Mouse (Mus musculus): ENCODE measurements around the gene Zkscan5. TPM values are rescaled to one million over a fixed set of nuclear protein-coding genes. Genes with fewer than 3 reads are reported as not detected.

Zkscan5 gene
- polyA plus RNA-seq, 1 experiment from 2014 or later = 17.2 TPM

DNA sequence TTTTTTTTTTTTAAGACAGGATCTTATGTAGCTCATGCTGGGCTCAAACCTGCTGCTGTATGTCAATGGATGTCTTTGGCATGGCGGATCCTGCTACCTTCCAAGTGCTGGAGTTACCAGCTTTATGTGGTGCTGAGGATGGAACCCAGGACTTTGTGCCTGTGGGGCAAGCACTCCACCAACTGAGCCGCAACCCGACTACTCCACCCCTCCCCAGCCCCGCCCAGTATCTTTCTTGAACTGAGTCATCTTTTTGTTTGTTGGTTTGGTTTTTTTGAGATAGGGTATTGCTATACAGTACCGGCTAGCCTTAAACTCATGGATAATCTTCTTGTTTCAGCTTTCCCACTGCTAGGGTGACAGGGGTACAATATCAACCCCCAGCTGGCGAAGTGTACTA lies 14.9 kb upstream of the Zkscan5 start:
- peaks cover 8% of the 10 kb centered on the region; the same call in 1 of the 2 replicates for H3K4me1 ChIP-seq (replicated peaks; ENCODE audit: control insufficient read depth, insufficient read depth, low read length)
- no peaks in the 10 kb centered on the region for H3K27me3 ChIP-seq (ENCODE audit: control insufficient read depth, insufficient read depth, low read length)
- no peaks in the 10 kb centered on the region for H3K9me3 ChIP-seq (ENCODE audit: control insufficient read depth, low read length)
- H3K4me2 ChIP-seq (ENCODE audit: low read depth, low read length, severe bottlenecking) = no peak overlapping the region
- no peak overlapping the region for H3K27ac ChIP-seq (ENCODE audit: low read depth, low read length)
- no peak overlapping the region for H3K4me3 ChIP-seq (ENCODE audit: low read depth, low read length)
- WGBS = 94% methylated on average over 6 of the region's 6 CpGs
- H3K36me3 ChIP-seq (ENCODE audit: control insufficient read depth, insufficient read depth, low read length) = peaks cover 8% of the 10 kb centered on the region
- H3K9ac ChIP-seq (ENCODE audit: low read length) = no peak overlapping the region
- no peak for DNase-seq (ENCODE audit: low spot score)
- no peak for ATAC-seq (replicated peaks; ENCODE audit: low FRiP score)

DNA sequence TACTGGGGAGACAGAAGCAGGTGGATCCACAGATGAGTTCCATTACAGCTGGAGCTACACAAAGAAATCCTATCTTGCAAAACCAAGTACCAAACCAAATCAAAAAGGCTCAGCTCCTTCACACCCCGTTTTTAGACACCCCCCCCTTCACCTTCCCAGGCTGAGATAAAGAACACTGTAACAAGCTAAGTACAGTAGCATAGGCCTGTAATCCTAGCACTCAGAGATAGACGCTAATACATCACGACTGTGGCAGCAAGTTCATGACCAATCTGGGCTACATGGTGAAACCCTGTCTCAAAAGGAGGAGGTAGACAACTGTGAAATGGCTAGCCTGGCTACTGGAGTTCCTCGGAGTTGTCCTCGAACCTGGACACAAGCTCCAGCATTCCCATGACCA lies 14.0 kb upstream of the Zkscan5 start:
- DNase-seq (ENCODE audit: low spot score) = no peak
- WGBS = 62% methylated on average over 5 of the region's 5 CpGs
- H3K27me3 ChIP-seq (ENCODE audit: control insufficient read depth, insufficient read depth, low read length) = no peaks in the 10 kb centered on the region
- peaks cover 5% of the 10 kb centered on the region for H3K36me3 ChIP-seq (ENCODE audit: control insufficient read depth, insufficient read depth, low read length)
- ATAC-seq (replicated peaks; ENCODE audit: low FRiP score) = no peak
- peak overlapping the region; percentile 95 for H3K9ac ChIP-seq (ENCODE audit: low read length)
- no peak overlapping the region for H3K27ac ChIP-seq (ENCODE audit: low read depth, low read length)
- H3K4me2 ChIP-seq (ENCODE audit: low read depth, low read length, severe bottlenecking) = peak overlapping the region; percentile 81
- no peaks in the 10 kb centered on the region for H3K9me3 ChIP-seq (ENCODE audit: control insufficient read depth, low read length)
- H3K4me3 ChIP-seq (ENCODE audit: low read depth, low read length) = peak overlapping the region; percentile 90
- peaks cover 8% of the 10 kb centered on the region; the same call in 1 of the 2 replicates for H3K4me1 ChIP-seq (replicated peaks; ENCODE audit: control insufficient read depth, insufficient read depth, low read length)

DNA sequence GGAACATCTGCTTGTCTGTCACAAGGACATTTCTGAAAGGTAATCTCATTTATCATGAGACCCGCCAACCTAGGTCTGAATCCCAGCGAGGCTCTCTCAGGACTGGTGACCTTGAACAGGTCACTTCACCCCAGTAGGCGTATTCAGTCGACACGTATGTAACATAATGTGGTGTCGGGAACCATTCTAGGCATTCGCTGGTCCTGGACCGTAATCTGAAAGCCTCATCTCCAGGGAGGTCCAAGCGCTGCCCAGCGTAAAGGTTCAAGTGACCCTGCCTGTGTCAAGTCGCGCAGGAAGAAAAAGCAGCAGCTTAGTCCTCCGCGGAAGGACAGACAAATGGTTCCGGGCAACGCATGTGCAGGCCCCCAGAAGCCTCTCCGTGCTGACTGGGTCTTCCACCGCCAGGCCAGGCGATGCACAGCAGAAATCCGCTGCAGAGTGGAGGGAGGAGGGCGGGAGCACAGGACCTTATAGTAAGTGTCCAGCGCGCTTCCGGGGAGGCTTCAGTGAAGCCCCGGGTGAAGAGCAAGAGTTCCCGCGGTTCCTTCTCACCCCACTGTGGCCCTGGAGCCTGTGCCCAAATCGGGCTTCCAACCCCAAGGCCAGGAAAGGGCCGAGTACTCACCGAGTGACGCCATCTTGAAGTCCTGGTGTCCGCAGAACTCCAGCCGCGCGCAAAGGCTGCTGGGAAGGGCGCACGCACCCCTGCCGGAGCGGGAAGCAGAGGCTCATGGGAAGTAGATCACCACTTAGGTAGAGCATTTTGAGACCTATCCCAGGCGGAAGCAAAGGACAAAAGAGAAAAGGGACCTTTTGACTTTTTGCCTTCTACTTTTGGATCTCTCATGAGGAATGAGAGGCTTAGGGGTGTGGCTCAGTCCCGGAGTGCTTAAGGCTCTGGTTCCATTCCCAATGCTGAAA lies 13.2 kb upstream of the Zkscan5 start:
- peak; percentile 94 for ATAC-seq (replicated peaks; ENCODE audit: low FRiP score)
- Histone ChIP-seq H3K27me3 (ENCODE audit: control insufficient read depth, insufficient read depth, low read length) (no peaks in the 10 kb centered on the region), H3K36me3 (ENCODE audit: control insufficient read depth, insufficient read depth, low read length) (no peaks in the 10 kb centered on the region; the same call in none of the 2 replicates), H3K4me2 (ENCODE audit: low read depth, low read length, severe bottlenecking) (peak overlapping the region; percentile 81), H3K27ac (ENCODE audit: low read depth, low read length) (peak overlapping the region; percentile 71), H3K4me1 (replicated peaks; ENCODE audit: control insufficient read depth, insufficient read depth, low read length) (peaks cover 8% of the 10 kb centered on the region; the same call in 1 of the 2 replicates), H3K9ac (ENCODE audit: low read length) (peak overlapping the region; percentile 95), H3K4me3 (ENCODE audit: low read depth, low read length) (peak overlapping the region; percentile 90), H3K9me3 (ENCODE audit: control insufficient read depth, low read length) (no peaks in the 10 kb centered on the region)
- WGBS = under 1% methylated on average over 41 of the region's 41 CpGs
- DNase-seq (ENCODE audit: low spot score) = peak; percentile 94

DNA sequence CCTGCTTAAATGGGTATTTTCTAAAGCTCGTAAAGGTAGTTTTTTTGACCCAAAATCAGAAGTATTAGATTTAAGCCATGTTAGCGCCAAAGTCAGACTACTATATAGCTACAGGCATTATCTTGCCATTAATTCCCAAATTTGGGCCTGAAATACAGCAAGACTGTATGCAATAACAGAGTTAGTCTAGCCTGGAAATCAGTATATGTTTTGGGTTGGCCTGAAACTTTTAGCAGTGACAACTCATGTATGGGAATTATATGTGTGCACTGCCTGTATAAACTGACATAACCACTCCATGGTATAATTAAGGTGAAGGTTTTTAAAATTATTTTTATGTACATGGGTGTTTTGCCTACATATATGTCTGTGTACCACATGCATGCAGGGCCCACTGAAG lies 12.4 kb upstream of the Zkscan5 start, which contains the start of gene Atp5j2:
Atp5j2 (minus strand) TSS at position 101 of the 400 bp plus-strand sequence.
- peak within 1 kb of the TSS; percentile 71 for H3K27ac ChIP-seq (ENCODE audit: low read depth, low read length)
- H3K36me3 ChIP-seq (ENCODE audit: control insufficient read depth, insufficient read depth, low read length) = no peaks in the 10 kb centered on the region; the same call in 1 of the 2 replicates
- ATAC-seq (replicated peaks; ENCODE audit: low FRiP score) (no peak), DNase-seq (ENCODE audit: low spot score) (no peak)
- peak within 1 kb of the TSS; percentile 95 for H3K9ac ChIP-seq (ENCODE audit: low read length)
- H3K4me2 ChIP-seq (ENCODE audit: low read depth, low read length, severe bottlenecking) = peak within 1 kb of the TSS; percentile 81
- H3K9me3 ChIP-seq (ENCODE audit: control insufficient read depth, low read length) = no peaks in the 10 kb centered on the region
- 79% methylated on average over 2 of the region's 2 CpGs for WGBS
- H3K4me3 ChIP-seq (ENCODE audit: low read depth, low read length) = peak within 1 kb of the TSS; percentile 90
- H3K4me1 ChIP-seq (replicated peaks; ENCODE audit: control insufficient read depth, insufficient read depth, low read length) = peaks cover 8% of the 10 kb centered on the region; the same call in 1 of the 2 replicates
- no peaks in the 10 kb centered on the region for H3K27me3 ChIP-seq (ENCODE audit: control insufficient read depth, insufficient read depth, low read length)

DNA sequence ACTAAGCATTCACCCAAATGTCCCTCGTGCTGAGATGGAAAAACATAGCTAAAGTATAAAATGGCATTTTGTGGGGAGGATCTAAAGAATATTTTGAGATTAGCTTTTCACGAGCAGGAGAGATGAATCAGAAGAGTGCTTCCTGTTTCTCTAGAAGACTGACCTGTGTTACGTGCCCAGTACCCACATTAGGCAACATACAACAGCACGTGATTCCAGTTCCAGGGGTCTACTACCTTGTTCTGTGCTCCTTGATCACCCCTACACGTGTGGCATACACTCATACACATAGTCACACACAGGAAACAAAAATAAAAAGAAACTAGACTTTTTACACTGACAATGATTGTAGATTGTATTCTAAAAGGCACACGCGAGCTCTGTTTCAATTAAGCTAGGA lies 4.0 kb upstream of the Zkscan5 start:
- H3K4me2 ChIP-seq (ENCODE audit: low read depth, low read length, severe bottlenecking) = no peak overlapping the region
- DNase-seq (ENCODE audit: low spot score) (no peak), ATAC-seq (replicated peaks; ENCODE audit: low FRiP score) (no peak)
- 77% methylated on average over 7 of the region's 7 CpGs for WGBS
- H3K27me3 ChIP-seq (ENCODE audit: control insufficient read depth, insufficient read depth, low read length) = no peaks in the 10 kb centered on the region
- H3K9ac ChIP-seq (ENCODE audit: low read length) = no peak overlapping the region
- H3K4me1 ChIP-seq (replicated peaks; ENCODE audit: control insufficient read depth, insufficient read depth, low read length) = peaks cover 6% of the 10 kb centered on the region
- no peak overlapping the region for H3K4me3 ChIP-seq (ENCODE audit: low read depth, low read length)
- H3K27ac ChIP-seq (ENCODE audit: low read depth, low read length) = no peak overlapping the region
- H3K9me3 ChIP-seq (ENCODE audit: control insufficient read depth, low read length) = no peaks in the 10 kb centered on the region
- H3K36me3 ChIP-seq (ENCODE audit: control insufficient read depth, insufficient read depth, low read length) = no peaks in the 10 kb centered on the region

DNA sequence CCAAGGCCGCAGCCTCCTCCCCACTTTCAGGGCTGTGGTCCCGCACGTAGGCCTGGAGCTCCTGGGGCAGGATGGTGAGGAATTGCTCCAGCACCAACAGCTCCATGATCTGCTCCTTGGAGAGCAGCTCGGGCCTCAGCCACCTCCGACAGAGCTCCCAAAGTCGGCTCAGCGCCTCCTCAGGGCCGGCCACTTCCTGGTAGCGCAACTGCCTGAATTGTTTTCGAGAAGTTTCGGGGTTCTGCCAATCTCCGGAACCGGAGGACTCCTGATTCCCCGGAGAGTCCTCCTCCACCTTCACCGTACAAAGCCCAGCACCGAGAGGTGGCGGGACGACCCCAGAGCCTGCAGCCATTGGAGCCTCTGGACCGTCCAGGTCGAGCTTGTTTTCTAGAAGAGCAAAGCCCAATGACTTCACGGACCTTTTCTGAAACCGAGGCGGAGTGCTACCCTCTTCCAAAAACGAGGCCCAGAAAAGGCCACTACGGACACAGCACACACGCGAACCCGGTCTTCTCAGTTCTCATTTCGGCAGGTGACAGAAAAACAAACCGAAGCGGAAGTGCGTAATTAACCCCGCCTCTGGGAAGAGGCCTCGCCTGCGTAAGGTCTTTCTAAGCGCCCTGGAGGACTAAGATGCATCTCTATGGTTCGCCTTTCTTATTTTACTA lies 2.9 kb upstream of the Zkscan5 start, which contains the start of gene Zkscan14:
Zkscan14 (minus strand) TSS at position 548 of the 671 bp plus-strand sequence.
- Histone ChIP-seq H3K9ac (ENCODE audit: low read length) (peak within 1 kb of the TSS; percentile 57), H3K27ac (ENCODE audit: low read depth, low read length) (no peak within 1 kb of the TSS), H3K4me2 (ENCODE audit: low read depth, low read length, severe bottlenecking) (peak within 1 kb of the TSS; percentile 82), H3K27me3 (ENCODE audit: control insufficient read depth, insufficient read depth, low read length) (no peaks in the 10 kb centered on the region), H3K9me3 (ENCODE audit: control insufficient read depth, low read length) (no peaks in the 10 kb centered on the region), H3K36me3 (ENCODE audit: control insufficient read depth, insufficient read depth, low read length) (no peaks in the 10 kb centered on the region), H3K4me3 (ENCODE audit: low read depth, low read length) (peak within 1 kb of the TSS; percentile 75), H3K4me1 (replicated peaks; ENCODE audit: control insufficient read depth, insufficient read depth, low read length) (peaks cover 8% of the 10 kb centered on the region)
- DNase-seq (ENCODE audit: low spot score) = peak; percentile 82
- 2% methylated on average over 37 of the region's 37 CpGs for WGBS
- ATAC-seq (replicated peaks; ENCODE audit: low FRiP score) = 0 out of 2 replicates have a peak, but pooled peaks have one; percentile 16

DNA sequence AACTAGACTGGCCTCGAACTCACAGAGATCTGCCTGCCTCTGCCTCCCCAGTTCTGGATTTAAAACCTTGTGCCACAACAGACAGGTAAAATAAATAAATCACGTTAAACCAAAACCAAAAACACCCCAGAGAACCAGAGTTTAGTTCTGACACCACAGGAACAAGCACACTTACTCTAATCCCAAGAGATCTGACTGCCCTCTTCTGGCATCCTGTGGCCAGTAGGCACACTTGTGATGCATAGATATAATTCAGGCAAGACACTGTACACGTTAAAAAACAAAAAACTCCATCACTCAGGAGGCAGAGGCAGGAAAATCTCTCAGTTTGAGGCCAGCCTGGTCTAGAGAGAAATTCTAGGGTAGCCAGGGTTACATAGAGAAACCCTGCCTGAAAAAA lies 1.9 kb upstream of the Zkscan5 start:
- Histone ChIP-seq H3K27me3 (ENCODE audit: control insufficient read depth, insufficient read depth, low read length) (no peaks in the 10 kb centered on the region), H3K27ac (ENCODE audit: low read depth, low read length) (no peak overlapping the region), H3K4me3 (ENCODE audit: low read depth, low read length) (no peak overlapping the region), H3K4me1 (replicated peaks; ENCODE audit: control insufficient read depth, insufficient read depth, low read length) (peaks cover 8% of the 10 kb centered on the region), H3K36me3 (ENCODE audit: control insufficient read depth, insufficient read depth, low read length) (no peaks in the 10 kb centered on the region), H3K4me2 (ENCODE audit: low read depth, low read length, severe bottlenecking) (no peak overlapping the region), H3K9ac (ENCODE audit: low read length) (no peak overlapping the region), H3K9me3 (ENCODE audit: control insufficient read depth, low read length) (no peaks in the 10 kb centered on the region)
- DNase-seq (ENCODE audit: low spot score) (no peak), ATAC-seq (replicated peaks; ENCODE audit: low FRiP score) (no peak)
- 49% methylated on average over 3 of the region's 3 CpGs for WGBS

DNA sequence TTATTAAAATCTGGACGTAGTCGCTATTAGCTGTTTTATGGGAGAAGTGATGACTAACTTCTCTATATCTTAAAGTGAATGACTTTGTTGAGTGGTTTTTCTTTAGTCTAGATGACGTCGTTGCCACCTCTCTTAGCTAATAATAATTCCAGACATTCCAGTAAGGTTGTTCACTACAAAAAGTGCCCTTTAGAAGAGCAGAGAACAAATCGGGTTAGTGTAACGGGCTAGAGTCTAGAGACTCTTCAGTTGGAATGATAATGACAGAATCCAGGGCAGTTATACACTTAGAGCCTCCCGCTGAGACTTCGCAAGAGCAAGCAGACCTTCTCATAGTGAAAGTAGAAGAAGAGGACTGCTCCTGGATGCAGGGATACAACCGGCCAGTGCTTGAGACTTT lies 679 bp downstream of the Zkscan5 start:
- no peak for ATAC-seq (replicated peaks; ENCODE audit: low FRiP score)

More for the DNA sequence above, 679 bp downstream of the Zkscan5 start:
- Histone ChIP-seq H3K4me2 (ENCODE audit: low read depth, low read length, severe bottlenecking) (peak overlapping the region; percentile 60), H3K9me3 (ENCODE audit: control insufficient read depth, low read length) (no peaks in the 10 kb centered on the region), H3K4me1 (replicated peaks; ENCODE audit: control insufficient read depth, insufficient read depth, low read length) (peaks cover 8% of the 10 kb centered on the region), H3K4me3 (ENCODE audit: low read depth, low read length) (peak overlapping the region; percentile 52), H3K36me3 (ENCODE audit: control insufficient read depth, insufficient read depth, low read length) (no peaks in the 10 kb centered on the region; the same call in 1 of the 2 replicates), H3K9ac (ENCODE audit: low read length) (no peak overlapping the region), H3K27me3 (ENCODE audit: control insufficient read depth, insufficient read depth, low read length) (no peaks in the 10 kb centered on the region), H3K27ac (ENCODE audit: low read depth, low read length) (no peak overlapping the region)
- DNase-seq (ENCODE audit: low spot score) = no peak
- WGBS = 23% methylated on average over 9 of the region's 9 CpGs
